Mouse (Mus musculus): Measurements from ENCODE around the gene Apip. TPM values are rescaled to one million over a fixed set of nuclear protein-coding genes. Genes with fewer than 3 reads are reported as not detected.

The Apip gene
- polyA plus RNA-seq (2012; rRNA removed): 6.2 and 9.3 TPM in 2 replicates

DNA sequence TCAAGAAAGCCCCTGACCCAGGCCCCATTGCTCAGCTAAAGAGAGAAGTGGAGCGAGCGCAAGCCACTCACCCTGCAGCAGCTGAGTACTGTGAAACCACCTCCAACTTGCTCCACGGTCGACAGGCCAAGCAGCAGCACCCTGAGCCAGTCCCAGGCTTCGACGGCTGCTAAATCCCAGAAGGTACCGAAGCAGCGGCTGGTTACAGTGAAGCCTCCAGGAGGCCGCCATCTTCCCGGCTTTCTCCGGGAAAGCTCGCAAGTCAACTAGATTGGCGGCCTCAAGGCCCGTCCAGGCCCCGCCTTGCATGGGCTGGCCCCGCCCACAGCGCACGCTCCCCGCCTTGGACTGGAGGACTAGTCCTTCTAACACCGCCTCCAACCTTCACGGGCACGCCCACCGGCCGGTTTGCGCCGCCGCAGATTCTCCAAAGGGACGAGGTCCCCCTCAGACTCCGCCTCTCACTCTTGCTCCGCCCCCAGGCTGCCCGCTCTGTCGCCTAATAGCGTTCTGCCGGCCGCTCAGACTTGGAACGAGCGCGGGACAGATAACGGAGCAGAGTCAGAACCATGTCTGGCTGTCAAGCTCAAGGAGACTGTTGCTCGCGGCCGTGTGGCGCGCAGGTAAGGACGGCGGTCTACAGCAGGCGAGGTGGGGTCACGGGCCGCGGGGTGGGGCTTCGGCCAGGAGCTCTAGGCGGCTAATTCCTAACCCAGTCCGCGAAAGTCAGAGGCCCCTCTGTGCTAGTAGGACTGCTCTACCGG, at the start of gene Apip, which contains the start of gene Pdhx:
TSS of gene Apip (plus strand) at position 457 of the 764 bp plus-strand sequence.
TSS of gene Pdhx (minus strand) at position 295 of the 764 bp plus-strand sequence.

Other genes starting within 250 kb of the Apip start
- gene Cd44, start 172.0 kb upstream of the Apip start, polyA plus RNA-seq (2012; rRNA removed): 17.6 and 20.8 TPM in 2 replicates
- gene Pdhx, start 162 bp upstream of the Apip start, polyA plus RNA-seq (2012; rRNA removed): 7.1 and 10.1 TPM in 2 replicates
- gene Ehf, start 229.6 kb downstream of the Apip start, polyA plus RNA-seq (2012; rRNA removed): 182 and 198 TPM in 2 replicates

All from colon, adult 2 months (tissue).